In genomic region chr6:37541171-37541570, GRCm38 (mm10) we compare ENCODE assay signal across 21 mouse cellular contexts. TPM values are rescaled to one million over a fixed set of nuclear protein-coding genes. Genes with fewer than 3 reads are reported as not detected.
DNase-seq lines count a peak whose midpoint lies in the region; ATAC-seq and TF ChIP-seq lines count a peak whose summit lies in the region.
"Had no signal": no experiment of that assay in that cellular context is flagged by ENCODE, and none has a peak within 500 bp of the region (broad histone marks: within the 10 kb centered on the region; RNA-seq: fewer than 3 reads in every experiment).

No protein-coding gene starts in this region.

- 36% methylated on average over 3 of the region's 3 CpGs for WGBS in kidney, adult 2 months
- WGBS in kidney, embryonic 16.5 days = 62% methylated on average over 3 of the region's 3 CpGs

- H3K27ac ChIP-seq in kidney, adult 2 months (ENCODE audit: insufficient read depth, low read depth, low read length) = peak overlapping the region; percentile 79
- H3K27ac ChIP-seq in kidney, embryonic 16.5 days (ENCODE audit: low read length) = no peak overlapping the region
- H3K27ac ChIP-seq: embryonic facial prominence, embryonic 15.5 days; forebrain, embryonic 10.5 days; heart, embryonic 10.5 days; hindbrain, embryonic 12.5 days had no signal

- TF ChIP-seq CTCF in kidney, adult 2 months (conservative IDR thresholded peaks at IDR 0.05; ENCODE audit: insufficient read depth, insufficient read length, low read depth, low read length) = no peak

- no peak overlapping the region for H3K4me3 ChIP-seq in kidney, adult 2 months (ENCODE audit: insufficient read depth, low read depth, low read length)
- H3K4me3 ChIP-seq in kidney, embryonic 16.5 days (ENCODE audit: low read length) = no peak overlapping the region
- H3K4me3 ChIP-seq: embryonic facial prominence, embryonic 15.5 days; erythroblast, embryonic 14.5 days; forebrain, embryonic 10.5 days; heart, embryonic 10.5 days; hindbrain, embryonic 12.5 days had no signal

- H3K36me3 ChIP-seq in kidney, adult 2 months (ENCODE audit: control insufficient read depth, insufficient read depth, low read length) = no peaks in the 10 kb centered on the region
- no peaks in the 10 kb centered on the region for H3K36me3 ChIP-seq in kidney, embryonic 16.5 days (ENCODE audit: insufficient read depth, low read length)
- H3K36me3 ChIP-seq: embryonic facial prominence, embryonic 15.5 days; forebrain, embryonic 10.5 days; heart, embryonic 10.5 days; hindbrain, embryonic 12.5 days had no signal

- no peaks in the 10 kb centered on the region for H3K27me3 ChIP-seq in kidney, adult 2 months (replicated peaks; ENCODE audit: control insufficient read depth, insufficient read depth, low read length)
- no peaks in the 10 kb centered on the region for H3K27me3 ChIP-seq in kidney, embryonic 16.5 days (ENCODE audit: insufficient read depth, low read length)
- H3K27me3 ChIP-seq: embryonic facial prominence, embryonic 15.5 days; hindbrain, embryonic 12.5 days had no signal

- H3K4me2 ChIP-seq in kidney, embryonic 16.5 days (replicated peaks; ENCODE audit: low read depth, low read length) = no peak overlapping the region
- H3K4me2 ChIP-seq: embryonic facial prominence, embryonic 15.5 days; hindbrain, embryonic 12.5 days had no signal

- no peak for ATAC-seq in kidney, embryonic 16.5 days (ENCODE audit: low FRiP score, low TSS enrichment)
- ATAC-seq: forebrain, embryonic 14.5 days had no signal

- TF ChIP-seq POLR2A in kidney, adult 2 months (IDR thresholded peaks at IDR 0.05; ENCODE audit: low read depth, low read length) = no peak

- DNase-seq in kidney, adult 2 months = peak; percentile 86
- peak; percentile 65 to 77 for DNase-seq in kidney, adult 8-10 months
- DNase-seq in kidney, adult 9 months = peak; percentile 87
- DNase-seq in kidney, postnatal 36 days = peak; percentile 75 to 76
- no peak for DNase-seq in frontal cortex, postnatal 25 days (ENCODE audit: low spot score in 2 of 2)
- DNase-seq: adrenal gland, adult 2 months; adrenal gland, postnatal 25 days; cerebellum, adult 18-20 months; embryo, embryonic 11 days; heart, adult 18-20 months; heart, postnatal 10 days; heart, postnatal 4 days had no signal

- peaks cover 18% of the 10 kb centered on the region for H3K4me1 ChIP-seq in kidney, adult 2 months (ENCODE audit: control insufficient read depth, insufficient read depth, low read length)
- 0 out of 2 replicates have a peak, but pooled peaks cover 4% of the 10 kb centered on the region for H3K4me1 ChIP-seq in kidney, embryonic 16.5 days (ENCODE audit: insufficient read depth, low read length)
- H3K4me1 ChIP-seq: embryonic facial prominence, embryonic 15.5 days; hindbrain, embryonic 12.5 days had no signal

- no peaks in the 10 kb centered on the region for H3K9me3 ChIP-seq in kidney, embryonic 16.5 days (ENCODE audit: low read length)
- H3K9me3 ChIP-seq: embryonic facial prominence, embryonic 15.5 days; forebrain, embryonic 10.5 days; heart, embryonic 10.5 days; hindbrain, embryonic 12.5 days had no signal

- H3K9ac ChIP-seq in kidney, embryonic 16.5 days (replicated peaks; ENCODE audit: low read length) = no peak overlapping the region
- H3K9ac ChIP-seq: embryonic facial prominence, embryonic 15.5 days; hindbrain, embryonic 12.5 days had no signal

RNA-seq across cellular contexts. Expression of gene Akr1d1, which starts 11.2 kb away (rescaled TPM):
- 18.7 and 19.1 TPM in 2 replicates for polyA plus RNA-seq in kidney, adult 2 months (2012; rRNA removed)
- polyA plus RNA-seq in kidney, embryonic 16.5 days (2015; fragmentation: Nextera tagmentation; extraction: Ambion mirVana) = 1.2 and 1.4 TPM in 2 replicates
- polyA plus RNA-seq: embryonic facial prominence, embryonic 11.5 days; erythroblast, embryonic 14.5 days; forebrain, embryonic 10.5 days; forebrain, embryonic 14.5 days; heart, embryonic 10.5 days; heart, embryonic 14.5 days; hindbrain, embryonic 12.5 days had no signal

Comparison
In these comparisons a context has a peak if more than half of its experiments do, and no peak if none do; other contexts are left out.
1. DNase-seq: peak in kidney, adult 2 months (single experiment), kidney, adult 8-10 months (2 of 2), kidney, adult 9 months (single experiment) and kidney, postnatal 36 days (2 of 2); none in frontal cortex, postnatal 25 days (0 of 2).